Mouse (Mus musculus) v-Abl transformed pro-B cells (cell line): ENCODE measurements around the gene Slc6a5.
"Not testable (repeated sequence)": the region's sequence is repeated elsewhere in the genome, so short reads cannot be mapped to it uniquely, and the experiment has no call there.

Experiments
- in situ Hi-C, 2 experiments: fragments of 400-800 bp; cut with MboI; formaldehyde crosslinking; loops; one replicate each; pipeline ENCODE4 v1.15.1; 2025; ENCODE audit not compliant: unreplicated experiment in 2 of 2

Slc6a5 gene

DNA sequence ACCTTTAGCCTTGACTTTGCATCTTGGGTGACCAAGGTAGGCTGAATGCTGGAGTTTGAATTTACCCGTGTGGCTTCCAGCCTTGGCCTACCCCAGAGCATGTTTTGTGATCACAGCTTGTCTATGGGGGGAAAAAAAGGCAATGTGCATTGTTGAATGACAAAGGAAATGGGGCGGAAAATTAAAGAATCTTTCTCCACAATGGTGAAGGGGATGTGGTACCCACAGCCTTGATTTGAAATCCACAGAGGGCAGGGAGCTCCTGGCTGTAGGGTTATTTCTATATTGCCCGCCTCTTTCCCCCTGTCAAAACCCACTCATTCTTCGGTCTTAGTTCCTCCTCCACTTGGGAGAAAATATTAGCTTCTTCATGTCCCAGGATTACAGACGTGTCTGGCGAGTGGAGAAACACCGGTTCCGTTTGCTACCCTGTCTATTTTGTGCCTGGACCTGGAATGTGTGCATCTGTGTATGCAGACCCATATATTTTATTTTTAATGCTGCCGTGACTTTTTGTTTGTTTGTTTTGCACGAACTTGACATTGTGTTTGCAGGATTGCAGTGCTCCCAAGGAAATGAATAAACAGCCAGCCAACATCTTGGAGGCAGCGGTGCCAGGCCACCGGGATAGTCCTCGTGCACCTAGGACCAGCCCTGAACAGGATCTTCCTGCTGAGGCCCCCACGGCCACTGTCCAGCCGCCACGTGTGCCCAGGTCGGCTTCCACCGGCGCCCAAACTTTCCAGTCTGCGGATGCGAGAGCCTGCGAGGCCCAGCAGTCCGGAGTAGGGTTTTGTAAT lies 1.4 kb downstream of the Slc6a5 start:
- in situ Hi-C loops: loop anchor here in 1 of 2 experiments (25.0 kb wide), 1 partner anchor 774 kb away; no protein-coding TSS in a partner anchor

GRCm38 (mm10) chr7:49911947-49912262 lies 2.0 kb downstream of the Slc6a5 start:
- in situ Hi-C loops: loop anchor here in 1 of 2 experiments (25.0 kb wide), 1 partner anchor 775 kb away; no protein-coding TSS in a partner anchor

DNA sequence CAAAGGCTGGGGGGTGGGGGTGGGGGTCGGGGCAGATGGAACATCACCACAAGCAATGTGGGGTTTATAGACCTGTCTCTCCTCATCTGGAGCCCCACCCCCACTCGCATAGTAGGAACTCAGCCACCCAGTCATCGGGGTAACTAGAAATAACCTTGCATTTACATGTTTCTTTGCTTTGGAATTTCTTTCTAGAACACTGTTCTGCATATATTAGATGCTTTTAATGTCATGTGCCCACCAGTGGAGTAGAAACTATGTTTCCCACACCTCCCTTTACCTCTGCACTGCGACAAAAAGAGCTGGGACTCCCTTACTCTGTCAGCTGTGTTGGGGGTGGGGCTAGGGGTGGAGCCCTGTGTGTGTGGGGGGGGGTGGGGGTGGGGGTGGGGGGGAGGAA lies 3.2 kb downstream of the Slc6a5 start:
- in situ Hi-C loops: loop anchor here in 1 of 2 experiments (25.0 kb wide), 1 partner anchor 776 kb away; no protein-coding TSS in a partner anchor

GRCm38 (mm10) chr7:49913728-49914328 lies 3.9 kb downstream of the Slc6a5 start:
- in situ Hi-C loops: loop anchor here in 1 of 2 experiments (25.0 kb wide), 1 partner anchor 777 kb away; no protein-coding TSS in a partner anchor

DNA sequence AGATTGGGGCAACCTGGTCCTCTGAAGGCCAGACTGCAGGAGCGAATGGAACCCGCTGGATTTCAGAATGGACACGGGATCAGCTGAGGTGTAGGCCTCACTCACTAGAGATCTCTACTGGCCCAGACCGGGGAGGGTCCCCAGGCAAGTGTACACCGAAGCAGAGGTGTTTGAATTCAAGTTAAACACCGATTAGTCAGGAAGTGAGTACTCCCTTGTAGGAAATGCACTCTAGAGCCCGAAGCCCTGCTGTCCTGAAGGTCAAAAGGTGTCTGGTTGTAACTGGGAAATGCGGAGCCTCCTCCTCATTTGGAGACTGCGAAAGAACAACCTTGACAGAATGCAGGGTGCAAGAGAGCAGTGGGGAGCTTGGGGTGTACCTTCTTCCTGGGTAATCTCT lies 5.0 kb downstream of the Slc6a5 start:
- in situ Hi-C loops: loop anchor here in 1 of 2 experiments (25.0 kb wide), 1 partner anchor 778 kb away; no protein-coding TSS in a partner anchor

GRCm38 (mm10) chr7:49915471-49915870 lies 5.5 kb downstream of the Slc6a5 start:
- in situ Hi-C loops: loop anchor here in 1 of 2 experiments (25.0 kb wide), 1 partner anchor 778 kb away; no protein-coding TSS in a partner anchor

GRCm38 (mm10) chr7:49919494-49919893 lies 9.5 kb downstream of the Slc6a5 start:
- in situ Hi-C loops: loop anchor here in 1 of 2 experiments (25.0 kb wide), 1 partner anchor 782 kb away; no protein-coding TSS in a partner anchor

- in situ Hi-C loops: loop anchor here (5.0 to 25.0 kb wide), 5 partner anchors 143 to 783 kb away; partner anchors contain the start of gene Prmt3 (in 2 of the 2)
Measured at GRCm38 (mm10) chr7:49920751-49921150, 10.8 kb downstream of the Slc6a5 start.

DNA sequence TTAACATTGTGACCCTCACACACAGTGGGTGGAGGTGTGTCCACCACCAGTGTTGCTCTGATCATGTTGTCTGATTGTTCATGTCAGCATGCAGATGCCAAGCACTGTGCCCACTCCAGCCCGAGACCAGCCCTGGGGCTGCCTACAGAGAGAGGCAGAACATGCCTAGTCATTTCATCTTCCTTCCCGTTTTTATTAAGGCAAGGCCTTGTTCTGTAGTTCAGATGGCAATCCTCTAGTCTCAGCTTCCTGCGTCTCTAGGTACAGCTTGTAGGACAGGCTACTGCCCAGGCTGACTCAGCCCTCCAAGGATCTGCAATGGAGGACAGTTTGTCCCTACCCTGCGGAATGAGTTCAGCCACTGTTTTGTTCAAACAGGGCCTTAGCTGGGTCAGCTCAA lies 13.0 kb downstream of the Slc6a5 start:
- in situ Hi-C loops: loop anchor here (5.0 to 25.0 kb wide), 5 partner anchors 146 to 786 kb away; partner anchors contain the start of gene Prmt3 (in 2 of the 2)

DNA sequence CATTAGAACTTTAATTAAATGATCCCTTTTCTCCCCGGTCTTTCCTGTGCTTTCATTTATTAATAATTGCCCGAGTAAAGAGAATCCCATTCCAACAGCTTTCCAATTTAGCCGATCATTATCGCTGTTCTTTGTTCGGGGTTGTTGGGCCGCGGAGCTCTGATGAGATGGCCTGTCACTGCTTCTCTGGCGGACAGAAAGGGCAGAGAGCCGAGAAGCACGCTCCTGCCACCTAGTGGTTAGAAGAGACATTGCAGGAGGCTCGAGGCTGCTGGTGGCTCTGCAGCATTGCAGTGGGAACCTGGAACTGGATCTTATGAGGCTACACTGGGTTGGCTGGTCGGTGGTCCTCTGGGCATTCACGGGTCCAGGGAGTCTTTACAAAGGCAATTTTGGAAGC lies 13.4 kb downstream of the Slc6a5 start:
- in situ Hi-C loops: loop anchor here (5.0 to 25.0 kb wide), 5 partner anchors 146 to 786 kb away; partner anchors contain the start of gene Prmt3 (in 2 of the 2)

- in situ Hi-C loops: loop anchor here in 1 of 2 experiments (10.0 kb wide), 1 partner anchor 484 kb away; no protein-coding TSS in a partner anchor
Measured at GRCm38 (mm10) chr7:49928571-49928970, 18.6 kb downstream of the Slc6a5 start.

- in situ Hi-C loops: loop anchor here in 1 of 2 experiments (10.0 kb wide), 1 partner anchor 485 kb away; no protein-coding TSS in a partner anchor
Measured at GRCm38 (mm10) chr7:49929999-49930398, 20.1 kb downstream of the Slc6a5 start.

DNA sequence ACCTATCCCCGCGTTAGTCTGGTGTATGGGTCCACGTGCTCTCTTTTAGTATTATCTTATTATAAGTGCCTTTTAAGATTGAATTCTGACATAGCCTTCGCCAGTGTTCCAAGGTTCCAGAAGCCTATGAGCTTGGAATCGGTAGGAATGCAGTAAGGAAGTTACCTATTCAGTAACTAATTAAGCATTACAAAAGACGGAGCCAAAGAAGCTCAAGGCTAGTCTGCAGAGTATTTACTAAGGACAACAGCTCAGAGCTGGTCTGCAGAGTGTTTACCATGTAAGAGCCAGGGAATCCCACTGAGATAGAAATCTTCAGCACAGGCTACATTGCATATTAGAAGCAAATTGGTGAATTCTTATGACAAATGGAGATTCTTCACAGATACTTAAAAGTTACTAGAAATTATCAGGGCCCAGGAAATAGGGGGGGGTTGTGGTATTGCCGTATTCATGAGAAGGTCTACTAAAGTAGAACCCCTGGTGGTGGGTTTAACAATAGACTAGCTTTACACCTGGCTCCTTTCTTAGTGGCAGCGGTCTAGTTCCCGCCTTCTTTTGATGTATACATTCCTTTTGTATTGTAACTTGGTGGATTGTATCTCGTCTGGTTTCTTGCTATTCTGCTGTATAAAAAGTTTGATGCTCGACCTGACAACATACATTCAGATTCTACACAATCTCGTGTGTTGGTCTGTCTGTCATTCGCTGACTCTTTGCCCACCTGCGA lies 23.6 kb downstream of the Slc6a5 start:
- in situ Hi-C loops: not testable (repeated sequence)

GRCm38 (mm10) chr7:49936821-49937220 lies 26.9 kb downstream of the Slc6a5 start:
- in situ Hi-C loops: no loop called here

DNA sequence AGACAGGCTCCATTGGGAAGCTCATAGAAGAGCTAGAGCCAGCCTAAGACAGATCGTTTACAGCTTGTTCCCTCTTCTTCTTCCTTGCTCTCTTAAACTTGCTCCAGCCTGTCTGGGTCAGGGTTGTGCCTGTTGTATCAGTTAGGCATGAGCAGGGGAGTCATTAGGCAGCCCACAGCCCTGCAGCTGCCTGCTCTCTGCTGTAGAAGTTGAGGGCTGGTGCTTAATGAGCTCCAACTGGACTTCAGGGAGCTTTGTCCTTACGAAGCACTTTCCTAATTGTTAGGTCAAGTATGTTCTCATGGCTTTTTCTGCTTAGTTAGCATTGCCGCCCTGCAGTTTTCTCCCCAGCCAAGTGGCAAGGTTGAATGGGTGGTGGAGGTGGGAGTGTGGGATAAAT lies 32.1 kb downstream of the Slc6a5 start:
- in situ Hi-C loops: no loop called here

DNA sequence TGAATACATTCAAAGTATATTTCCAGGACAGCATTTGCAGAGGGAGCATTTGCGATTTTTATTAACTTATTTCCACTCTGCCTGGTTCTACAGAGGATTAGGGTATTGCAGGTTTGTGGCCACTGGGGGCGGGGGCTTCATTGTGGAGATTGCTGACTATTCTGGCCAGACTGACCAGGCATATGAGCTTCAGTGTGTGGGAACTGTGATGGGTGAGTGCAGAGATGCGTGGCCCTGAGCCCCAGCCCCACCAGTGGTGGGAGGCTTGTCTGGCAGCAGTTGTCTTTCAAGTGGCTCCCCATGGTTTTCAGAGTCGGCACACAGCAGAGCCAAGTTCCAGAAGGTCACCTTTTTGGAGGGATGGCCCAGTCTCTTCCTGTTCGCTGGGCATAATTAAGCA lies 32.5 kb downstream of the Slc6a5 start:
- in situ Hi-C loops: no loop called here

DNA sequence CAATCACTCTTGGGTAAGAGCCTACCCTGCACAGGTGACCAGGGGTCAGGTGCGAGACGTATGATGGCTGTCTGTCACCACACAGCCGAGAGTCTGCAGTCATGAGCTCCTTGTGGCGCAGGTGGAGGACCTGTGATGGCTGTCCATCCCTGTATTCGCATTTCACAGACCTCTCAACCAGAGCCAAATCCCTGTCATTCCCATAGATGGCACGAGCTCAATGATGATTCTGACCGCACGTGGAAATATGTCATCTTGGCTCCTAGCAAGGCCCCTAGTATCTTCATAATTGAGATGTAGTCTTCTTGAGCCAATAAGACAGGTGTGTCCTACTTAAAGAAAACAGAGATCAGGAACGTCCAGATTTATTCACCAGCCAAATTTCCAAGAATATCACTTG lies 36.7 kb downstream of the Slc6a5 start:
- in situ Hi-C loops: no loop called here

DNA sequence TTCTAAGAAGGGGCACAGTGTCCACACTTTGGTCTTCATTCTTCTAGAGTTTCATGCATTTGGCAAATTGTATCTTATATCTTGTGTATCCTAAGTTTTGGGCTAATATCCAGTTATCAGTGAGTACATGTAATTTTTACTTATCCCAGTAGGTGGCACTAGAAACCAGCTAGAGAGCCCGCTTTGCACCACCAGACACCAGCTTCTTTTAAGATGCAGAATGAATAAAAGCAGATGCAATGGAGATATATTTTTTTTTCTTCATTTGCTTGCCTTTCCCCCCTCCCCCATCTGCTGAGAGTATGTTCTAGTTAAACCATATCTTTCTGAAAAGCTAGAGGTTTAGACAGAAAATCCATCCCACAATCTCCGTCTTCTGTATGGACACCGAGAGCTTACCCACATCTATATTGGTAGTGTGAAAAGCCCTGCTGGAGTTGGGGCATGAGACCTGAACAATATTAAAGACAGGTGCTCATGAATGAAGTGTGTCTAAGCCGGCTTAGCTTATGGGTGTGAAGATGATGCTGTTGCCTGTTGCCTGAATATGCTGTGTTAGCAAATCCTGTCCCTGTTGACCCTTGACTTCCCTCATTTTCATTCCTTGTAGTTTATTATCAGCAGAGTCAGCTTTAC lies 43.7 kb downstream of the Slc6a5 start:
- in situ Hi-C loops: loop anchor here in 1 of 2 experiments (10.0 to 25.0 kb wide), 2 partner anchors 1481 to 1659 kb away; partner anchors contain the start of gene Slc17a6

DNA sequence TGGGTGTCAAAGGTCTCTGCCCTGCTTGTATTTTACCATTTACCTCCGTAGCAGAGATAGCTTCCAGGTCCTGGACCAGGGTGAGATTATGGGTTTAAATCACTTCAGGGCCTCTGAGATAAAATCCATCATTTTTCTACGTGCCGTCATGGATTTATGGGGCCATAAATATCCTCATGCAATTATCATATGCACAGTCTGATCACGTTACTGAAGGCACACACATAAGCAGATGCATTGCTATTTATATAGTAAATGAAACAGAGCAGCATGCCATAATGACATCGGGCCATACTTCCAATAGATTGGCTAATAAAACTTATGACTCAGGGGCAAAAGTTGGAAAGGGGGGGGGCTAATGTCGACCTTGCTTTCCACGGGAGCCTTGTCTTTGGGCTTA lies 44.9 kb downstream of the Slc6a5 start:
- in situ Hi-C loops: loop anchor here (5.0 to 25.0 kb wide), 4 partner anchors 532 to 1657 kb away; partner anchors contain the start of gene Slc17a6 (in 1 of the 2)

- in situ Hi-C loops: loop anchor here (5.0 to 25.0 kb wide), 4 partner anchors 530 to 1655 kb away; partner anchors contain the start of gene Slc17a6 (in 1 of the 2)
Measured at GRCm38 (mm10) chr7:49957142-49957541, 47.2 kb downstream of the Slc6a5 start.
